Mouse (Mus musculus): ENCODE results near the gene Mrpl12.

Gene Mrpl12

GRCm38 (mm10) chr11:120538485-120538884, 54.1 kb downstream of the Mrpl12 start:
- DNase-seq (ENCODE audit: low read depth, low spot score): no peak
